ENCODE assay signal across 8 mouse cellular contexts in the genomic region with DNA sequence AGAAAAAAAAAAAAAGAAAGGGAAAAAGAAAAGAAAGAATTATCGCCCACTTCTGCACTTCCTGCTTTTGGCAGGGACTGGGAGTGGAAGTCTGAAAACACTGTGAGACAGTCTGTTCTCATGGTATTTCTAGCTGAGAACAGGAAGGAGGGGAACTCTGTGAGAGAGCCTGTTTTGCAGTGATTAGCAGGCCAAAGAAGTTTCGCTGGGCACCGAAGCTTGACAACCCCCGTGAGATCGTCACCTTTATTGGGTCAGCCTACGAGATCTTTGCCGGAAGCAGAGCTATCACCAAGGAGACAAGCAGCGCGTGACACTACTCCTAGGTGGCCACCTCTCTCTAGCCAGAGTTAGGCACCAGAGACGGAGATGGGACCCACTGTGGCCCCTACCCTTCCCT.
A peak's percentile ranks its signal among the peaks of the same experiment; 100 is the strongest.
DNase-seq lines count a peak whose midpoint lies in the region; ATAC-seq and TF ChIP-seq lines count a peak whose summit lies in the region.

No protein-coding gene starts in this region.

- no peaks in the 10 kb centered on the region; the same call in 1 of the 2 replicates for H3K4me1 ChIP-seq in kidney, postnatal 0 days (replicated peaks; ENCODE audit: insufficient read depth, low read length)
- peaks cover 26% of the 10 kb centered on the region for H3K4me1 ChIP-seq in midbrain, embryonic 13.5 days (replicated peaks)

- no peak overlapping the region for H3K9ac ChIP-seq in kidney, postnatal 0 days (ENCODE audit: low read depth, low read length)
- H3K9ac ChIP-seq in midbrain, embryonic 13.5 days (replicated peaks), result no peak overlapping the region

- ATAC-seq in kidney, postnatal 0 days (replicated peaks; ENCODE audit: low FRiP score, low read depth), result peak; percentile 76
- ATAC-seq in neutrophil, adult 5-6 weeks (ENCODE audit: extremely low read depth, insufficient number of reproducible peaks, low FRiP score, poor library complexity, severe bottlenecking), result peak; percentile 94
- ATAC-seq in midbrain, embryonic 13.5 days, result no peak

- no peak for TF ChIP-seq CTCF in kidney, postnatal 0 days (IDR thresholded peaks at IDR 0.05; ENCODE audit: low read depth)

- 16% methylated on average over 10 of the region's 10 CpGs for WGBS in kidney, postnatal 0 days
- 55% methylated on average over 10 of the region's 10 CpGs for WGBS in midbrain, embryonic 13.5 days

- peak overlapping the region; percentile 30; the same call in 1 of the 2 replicates for H3K4me2 ChIP-seq in kidney, postnatal 0 days (ENCODE audit: low read length)
- H3K4me2 ChIP-seq in midbrain, embryonic 13.5 days (replicated peaks), result no peak overlapping the region

- H3K27ac ChIP-seq in kidney, postnatal 0 days, result no peak overlapping the region
- no peak overlapping the region for H3K27ac ChIP-seq in midbrain, embryonic 13.5 days

- no peak overlapping the region for H3K4me3 ChIP-seq in kidney, postnatal 0 days (replicated peaks; ENCODE audit: low read depth, low read length)
- H3K4me3 ChIP-seq in midbrain, embryonic 13.5 days (replicated peaks), result no peak overlapping the region

- peak; percentile 50 to 67 for DNase-seq in frontal cortex, adult 2 months (ENCODE audit: extremely low spot score in 1 of 2, low spot score in 1 of 2)
- DNase-seq in frontal cortex, postnatal 10 days (ENCODE audit: low spot score in 2 of 2), result no peak
- DNase-seq in thymus, adult 18-20 months, result peak; percentile 3 to 26
- no peak for DNase-seq in thymus, postnatal 0 days (ENCODE audit: low spot score)
- DNase-seq in kidney, postnatal 0 days (ENCODE audit: low spot score), result peak; percentile 66
- DNase-seq in cerebellum, adult 11-12 months, result no peak

- no peaks in the 10 kb centered on the region for H3K36me3 ChIP-seq in kidney, postnatal 0 days (ENCODE audit: insufficient read depth, low read length)
- no peaks in the 10 kb centered on the region for H3K36me3 ChIP-seq in midbrain, embryonic 13.5 days

- H3K9me3 ChIP-seq in kidney, postnatal 0 days (replicated peaks; ENCODE audit: low read length), result no peaks in the 10 kb centered on the region
- no peaks in the 10 kb centered on the region for H3K9me3 ChIP-seq in midbrain, embryonic 13.5 days

- H3K27me3 ChIP-seq in kidney, postnatal 0 days (ENCODE audit: insufficient read depth, low read length), result no peaks in the 10 kb centered on the region
- no peaks in the 10 kb centered on the region for H3K27me3 ChIP-seq in midbrain, embryonic 13.5 days

Comparison
In these comparisons a context has a peak if more than half of its experiments do, and no peak if none do; other contexts are left out.
1. DNase-seq: peak in frontal cortex, adult 2 months (2 of 2), thymus, adult 18-20 months (2 of 2) and kidney, postnatal 0 days (single experiment); none in frontal cortex, postnatal 10 days (0 of 2), thymus, postnatal 0 days (single experiment) and cerebellum, adult 11-12 months (single experiment).